Mouse (Mus musculus) kidney, postnatal 0 days (tissue): ENCODE results near the gene Cul7. TPM values are rescaled to one million over a fixed set of nuclear protein-coding genes. Genes with fewer than 3 reads are reported as not detected.
A peak's percentile ranks its signal among the peaks of the same experiment; 100 is the strongest.

ENCODE experiments used
- ATAC-seq: fragments of 200-750 bp; cut with Nextera tagmentation; replicated peaks from 2 replicates; pipeline ENCODE4 v1.8.0; 2017; ENCODE audit warnings: low read depth, moderate number of reproducible peaks, moderate TSS enrichment, moderate library complexity; ENCODE audit not compliant: low FRiP score
- DNase-seq: peaks from one replicate; pipeline ENCODE4 v3.0.0-alpha.2; 2016; ENCODE audit warnings: low spot score
- H3K27ac ChIP-seq: fragments of 300-500 bp; sonication (generic); 2 replicates; pipeline ENCODE4 v1.5.1; 2014; ENCODE audit warnings: mild to moderate bottlenecking
- H3K27me3 ChIP-seq: fragments of 300-500 bp; sonication (generic); 2 replicates; pipeline ENCODE4 v1.6.1; 2014; ENCODE audit warnings: low read length, mixed read lengths; ENCODE audit not compliant: insufficient read depth
- H3K36me3 ChIP-seq: fragments of 300-500 bp; sonication (generic); 2 replicates; pipeline ENCODE4 v1.6.1; 2014; ENCODE audit warnings: low read length, mixed read lengths; ENCODE audit not compliant: insufficient read depth
- H3K4me1 ChIP-seq: fragments of 300-500 bp; sonication (generic); replicated peaks from 2 replicates; pipeline ENCODE4 v1.6.1; 2014; ENCODE audit warnings: antibody characterized with exemption, low read length, mixed read lengths; ENCODE audit not compliant: insufficient read depth
- H3K4me2 ChIP-seq: fragments of 300-500 bp; sonication (generic); 2 replicates; pipeline ENCODE4 v1.6.1; 2014; ENCODE audit warnings: mild to moderate bottlenecking, low read length, moderate library complexity, mixed read lengths
- H3K4me3 ChIP-seq: fragments of 300-500 bp; sonication (generic); replicated peaks from 2 replicates; pipeline ENCODE4 v1.5.1; 2014; ENCODE audit warnings: low read depth, low read length
- H3K9ac ChIP-seq: fragments of 300-500 bp; sonication (generic); 2 replicates; pipeline ENCODE4 v1.6.1; 2014; ENCODE audit warnings: low read depth, low read length
- H3K9me3 ChIP-seq: fragments of 300-500 bp; sonication (generic); replicated peaks from 2 replicates; pipeline ENCODE4 v1.6.1; 2016; ENCODE audit warnings: low read length, inconsistent platforms, mixed read lengths
- CTCF ChIP-seq: IDR thresholded peaks from 2 replicates; pipeline ENCODE4 v1.5.1; 2016; ENCODE audit warnings: antibody characterized with exemption, low read depth, mild to moderate bottlenecking, moderate library complexity
- WGBS: fragments of 180-500 bp; shearing (Covaris S2); extraction: QIAGEN DNeasy Blood & Tissue Kit; methylation state at CpG from one replicate; pipeline ENCODE4 v1.1.7; 2014; 5-methylcytosine and 5-hydroxymethylcytosine counted together
- polyA plus RNA-seq: library from polyadenylated mRNA; unstranded; fragments of >200 nt; fragmentation: Nextera tagmentation; extraction: Ambion mirVana; gene quantifications from 2 replicates; pipeline ENCODE4 v1.2.1, GENCODE M21; 2015

The Cul7 gene
- polyA plus RNA-seq, 1 experiment from 2014 or later: 29.0 TPM

DNA sequence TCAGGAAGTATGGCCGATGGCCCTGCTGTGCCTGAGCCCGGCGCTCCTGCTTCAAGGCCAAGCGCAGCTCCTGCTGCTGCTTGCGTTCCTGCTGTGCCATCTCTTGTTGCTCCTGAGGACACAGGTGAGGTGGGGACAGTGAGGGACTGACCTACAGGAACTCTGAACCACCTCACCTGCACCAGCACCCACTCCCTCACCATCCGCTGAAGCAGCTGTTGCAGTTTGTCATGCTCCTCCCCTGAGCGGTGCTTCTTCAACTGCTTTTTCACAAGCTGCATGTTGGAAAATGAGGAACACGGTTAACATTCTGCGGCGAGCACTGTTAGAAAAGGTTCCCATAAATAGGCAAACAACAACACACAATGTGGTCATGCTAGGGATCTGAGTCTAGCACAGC lies 19.8 kb downstream of the Cul7 start:
- ATAC-seq (no peak), DNase-seq (no peak)
- no peaks in the 10 kb centered on the region for H3K27me3 ChIP-seq
- no peak overlapping the region for H3K4me2 ChIP-seq
- 95% methylated on average over 10 of the region's 10 CpGs for WGBS
- H3K36me3 ChIP-seq: peaks cover 37% of the 10 kb centered on the region
- no peak overlapping the region for H3K4me3 ChIP-seq
- TF ChIP-seq CTCF: no peak
- H3K9me3 ChIP-seq: no peaks in the 10 kb centered on the region
- H3K27ac ChIP-seq: no peak overlapping the region
- no peak overlapping the region for H3K9ac ChIP-seq
- peaks cover 11% of the 10 kb centered on the region; the same call in 1 of the 2 replicates for H3K4me1 ChIP-seq

DNA sequence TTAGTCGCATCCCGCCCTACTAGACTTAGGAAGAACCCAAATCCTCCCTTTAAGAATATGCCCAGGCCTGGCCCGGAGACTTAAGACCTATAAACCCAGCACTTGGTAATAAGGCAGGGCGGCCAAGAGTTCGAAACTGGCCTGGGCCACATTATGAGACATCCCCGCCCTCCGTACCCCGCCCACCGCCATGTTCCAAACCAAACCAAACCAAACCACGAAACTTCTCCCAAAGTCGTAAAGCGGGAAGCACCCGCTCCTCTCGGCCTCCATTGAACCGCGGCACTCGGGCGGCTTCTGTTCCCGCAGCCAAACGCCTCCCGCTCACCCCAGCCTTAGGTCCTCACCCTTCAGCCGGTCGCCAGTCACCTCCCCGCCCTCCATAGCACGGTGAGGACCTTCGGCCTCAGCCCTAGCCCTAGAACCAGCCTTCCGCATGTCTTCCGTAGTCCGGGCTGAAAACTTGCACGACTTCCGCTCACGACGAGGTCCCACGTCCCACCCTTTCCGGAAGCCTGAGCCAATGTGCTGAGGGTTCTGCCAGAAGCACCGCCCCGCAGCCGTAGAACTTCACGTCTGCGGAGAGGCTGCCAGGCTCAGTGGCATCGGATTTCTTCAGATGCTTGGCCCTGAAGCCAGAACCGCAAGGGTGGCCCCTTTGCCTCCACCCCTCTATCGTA lies 23.9 kb downstream of the Cul7 start, which contains the start of gene Rrp36:
Gene Rrp36 (minus strand): TSS at position 503 of the 680 bp plus-strand sequence.
- no peaks in the 10 kb centered on the region for H3K27me3 ChIP-seq
- ATAC-seq (peak; percentile 84), DNase-seq (peak; percentile 98)
- peak within 1 kb of the TSS; percentile 72 for H3K4me2 ChIP-seq
- H3K4me3 ChIP-seq: peak within 1 kb of the TSS; percentile 81
- H3K36me3 ChIP-seq: peaks cover 36% of the 10 kb centered on the region
- under 1% methylated on average over 43 of the region's 43 CpGs for WGBS
- peaks cover 20% of the 10 kb centered on the region; the same call in 1 of the 2 replicates for H3K4me1 ChIP-seq
- H3K27ac ChIP-seq: peak within 1 kb of the TSS; percentile 91
- no peaks in the 10 kb centered on the region for H3K9me3 ChIP-seq
- TF ChIP-seq CTCF: no peak
- H3K9ac ChIP-seq: peak within 1 kb of the TSS; percentile 83

DNA sequence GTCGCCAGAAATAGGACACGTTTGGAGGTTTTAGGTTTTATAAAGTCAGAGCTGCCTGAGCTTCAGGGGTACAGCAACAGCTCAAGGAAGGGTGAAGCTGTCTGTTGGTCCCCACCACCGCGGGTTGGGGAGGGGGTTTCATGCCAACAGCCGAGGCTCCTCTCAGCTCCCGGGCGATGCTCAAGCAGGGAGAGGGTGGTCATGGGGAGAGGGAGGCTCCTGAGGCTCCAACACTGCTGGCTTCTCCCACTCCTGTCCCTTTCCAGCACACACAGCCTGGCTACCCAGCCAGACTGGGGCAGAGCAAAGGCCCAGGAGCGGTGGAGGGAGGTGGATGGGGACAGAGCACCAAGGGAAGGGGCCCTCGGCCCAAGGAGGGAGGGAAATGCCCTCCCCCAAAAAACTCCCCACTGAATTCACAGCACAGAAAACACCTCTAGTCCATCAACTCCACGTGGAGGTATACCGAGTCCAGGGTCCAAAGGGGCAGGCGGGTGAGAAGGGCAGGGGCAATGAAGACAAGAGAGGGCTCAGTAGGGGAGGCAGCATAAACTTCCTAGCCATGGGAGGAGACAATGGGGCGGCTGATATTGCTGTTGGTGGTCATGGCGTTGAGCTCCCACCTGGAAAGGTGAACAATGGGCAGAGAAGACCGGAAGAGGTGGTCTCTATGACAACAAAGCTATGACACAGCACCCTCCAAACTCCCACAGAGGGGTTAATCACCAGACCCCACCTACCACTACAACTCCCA lies 24.6 kb downstream of the Cul7 start:
- H3K36me3 ChIP-seq: peaks cover 30% of the 10 kb centered on the region
- H3K27ac ChIP-seq: peak overlapping the region; percentile 91
- no peaks in the 10 kb centered on the region for H3K27me3 ChIP-seq
- TF ChIP-seq CTCF: no peak
- ATAC-seq (peak; percentile 18; the same call in 1 of the 2 replicates), DNase-seq (no peak)
- H3K4me3 ChIP-seq: peak overlapping the region; percentile 81
- H3K9me3 ChIP-seq: no peaks in the 10 kb centered on the region
- peaks cover 27% of the 10 kb centered on the region; the same call in 1 of the 2 replicates for H3K4me1 ChIP-seq
- 18% methylated on average over 15 of the region's 15 CpGs for WGBS
- peak overlapping the region; percentile 72 for H3K4me2 ChIP-seq
- peak overlapping the region; percentile 83 for H3K9ac ChIP-seq

DNA sequence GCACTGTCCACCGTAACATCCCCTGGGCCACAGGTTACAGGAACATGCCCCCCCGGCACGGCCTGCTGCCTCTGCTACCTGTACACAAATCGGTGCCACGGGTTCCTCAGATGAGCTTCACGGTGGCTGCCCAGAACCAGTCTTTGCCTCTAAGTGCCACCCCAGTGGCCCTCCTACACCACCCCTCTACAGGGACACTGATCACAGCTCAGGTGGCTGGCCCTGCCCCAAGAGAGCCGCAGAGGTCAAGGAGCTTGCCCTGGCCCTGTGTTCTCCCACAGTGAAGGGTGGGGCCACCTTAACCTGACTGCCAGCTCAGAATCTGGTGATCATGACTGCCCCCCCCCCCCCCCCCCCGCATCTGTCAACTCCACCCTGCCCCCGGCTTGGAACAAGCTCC lies 28.3 kb downstream of the Cul7 start, which contains the start of gene Mea1:
Gene Mea1 (plus strand): TSS at position 378 of the 400 bp plus-strand sequence.
- peak within 1 kb of the TSS; percentile 73 for H3K4me2 ChIP-seq
- peaks cover 32% of the 10 kb centered on the region for H3K36me3 ChIP-seq
- no peak for TF ChIP-seq CTCF
- ATAC-seq (no peak), DNase-seq (no peak)
- peak within 1 kb of the TSS; percentile 66; the same call in 1 of the 2 replicates for H3K9ac ChIP-seq
- H3K9me3 ChIP-seq: no peaks in the 10 kb centered on the region
- no peaks in the 10 kb centered on the region for H3K27me3 ChIP-seq
- H3K27ac ChIP-seq: peak within 1 kb of the TSS; percentile 78; the same call in 1 of the 2 replicates
- WGBS: 63% methylated on average over 8 of the region's 9 CpGs
- H3K4me3 ChIP-seq: peak within 1 kb of the TSS; percentile 57
- peaks cover 31% of the 10 kb centered on the region; the same call in 1 of the 2 replicates for H3K4me1 ChIP-seq

GRCm38 (mm10) chr17:46678911-46679310 lies 28.8 kb downstream of the Cul7 start:
- 35% methylated on average over 9 of the region's 9 CpGs for WGBS
- H3K9ac ChIP-seq: peak overlapping the region; percentile 66; the same call in 1 of the 2 replicates
- H3K9me3 ChIP-seq: no peaks in the 10 kb centered on the region
- H3K36me3 ChIP-seq: peaks cover 37% of the 10 kb centered on the region
- no peaks in the 10 kb centered on the region for H3K27me3 ChIP-seq
- no peak for TF ChIP-seq CTCF
- peak; percentile 23 for DNase-seq
- H3K4me1 ChIP-seq: peaks cover 29% of the 10 kb centered on the region; the same call in 1 of the 2 replicates
- no peak for ATAC-seq
- peak overlapping the region; percentile 73 for H3K4me2 ChIP-seq
- H3K27ac ChIP-seq: peak overlapping the region; percentile 47; the same call in 1 of the 2 replicates
- H3K4me3 ChIP-seq: no peak overlapping the region
